Mouse (Mus musculus) midbrain, embryonic 15.5 days (tissue): ENCODE measurements at regions not wholly inside any gene's neighbourhood (a gene's known extent, or its start where the extent isn't known, plus 50 kb on each side); places are given as distances from the start of the nearest gene placed in this dataset.
A peak's percentile ranks its signal among the peaks of the same experiment; 100 is the strongest.

Experiments used
- ATAC-seq: fragments of 200-750 bp; cut with Nextera tagmentation; replicated peaks from 2 replicates; pipeline ENCODE4 v1.8.0; 2017; ENCODE audit warnings: moderate TSS enrichment
- H3K27ac ChIP-seq: fragments of 300-500 bp; sonication (generic); 2 replicates; pipeline ENCODE4 v1.5.1; 2015; ENCODE audit warnings: mild to moderate bottlenecking, inconsistent platforms
- H3K27me3 ChIP-seq: fragments of 300-500 bp; sonication (generic); replicated peaks from 2 replicates; pipeline ENCODE4 v1.6.1; 2015; ENCODE audit warnings: inconsistent platforms
- H3K36me3 ChIP-seq: fragments of 300-500 bp; sonication (generic); replicated peaks from 2 replicates; pipeline ENCODE4 v1.6.1; 2015; ENCODE audit warnings: inconsistent platforms
- H3K4me1 ChIP-seq: fragments of 300-500 bp; sonication (generic); 2 replicates; pipeline ENCODE4 v1.6.1; 2015; ENCODE audit warnings: inconsistent platforms
- H3K4me2 ChIP-seq: fragments of 300-500 bp; sonication (generic); 2 replicates; pipeline ENCODE4 v1.6.1; 2015; ENCODE audit warnings: inconsistent platforms, mild to moderate bottlenecking, moderate library complexity
- H3K4me3 ChIP-seq: fragments of 300-500 bp; sonication (generic); 2 replicates; pipeline ENCODE4 v1.5.1; 2015; ENCODE audit warnings: mild to moderate bottlenecking, inconsistent platforms
- H3K9ac ChIP-seq: fragments of 300-500 bp; sonication (generic); 2 replicates; pipeline ENCODE4 v1.6.1; 2015; ENCODE audit warnings: mild to moderate bottlenecking, inconsistent platforms
- H3K9me3 ChIP-seq: fragments of 300-500 bp; sonication (generic); 2 replicates; pipeline ENCODE4 v1.6.1; 2016; ENCODE audit warnings: inconsistent platforms
- WGBS: fragments of 180-500 bp; shearing (Covaris S2); methylation state at CpG from one replicate; pipeline ENCODE4 v1.1.7; 2015; ENCODE audit warnings: mixed read lengths; 5-methylcytosine and 5-hydroxymethylcytosine counted together

GRCm38 (mm10) chr7:35989456-35989855, 186.7 kb upstream of the Zfp507 start:
- ATAC-seq, result no peak
- Histone ChIP-seq H3K27me3 (no peaks in the 10 kb centered on the region), H3K4me3 (no peak overlapping the region)

GRCm38 (mm10) chr7:35988449-35989109, 185.8 kb upstream of the Zfp507 start:
- Histone ChIP-seq H3K9me3 (no peaks in the 10 kb centered on the region), H3K4me2 (no peak overlapping the region), H3K4me3 (no peak overlapping the region), H3K36me3 (no peaks in the 10 kb centered on the region), H3K27ac (no peak overlapping the region), H3K4me1 (no peaks in the 10 kb centered on the region), H3K27me3 (no peaks in the 10 kb centered on the region), H3K9ac (no peak overlapping the region)
- 73% methylated on average over 13 of the region's 13 CpGs for WGBS
- ATAC-seq, result no peak

More at GRCm38 (mm10) chr7:35989456-35989855, 186.7 kb upstream of the Zfp507 start:
- no peaks in the 10 kb centered on the region for H3K9me3 ChIP-seq
- H3K4me1 ChIP-seq, result no peaks in the 10 kb centered on the region
- WGBS, result 87% methylated on average over 8 of the region's 8 CpGs
- H3K4me2 ChIP-seq, result no peak overlapping the region
- no peaks in the 10 kb centered on the region for H3K36me3 ChIP-seq
- H3K9ac ChIP-seq, result no peak overlapping the region
- no peak overlapping the region for H3K27ac ChIP-seq

- H3K9ac ChIP-seq, result no peak overlapping the region
These were observed 175.2 kb upstream of the Zfp507 start for GRCm38 (mm10) chr7:35977986-35978385.

GRCm38 (mm10) chr7:35958731-35959130, 155.9 kb upstream of the Zfp507 start:
- Histone ChIP-seq H3K36me3 (no peaks in the 10 kb centered on the region), H3K27me3 (no peaks in the 10 kb centered on the region), H3K4me3 (no peak overlapping the region), H3K9me3 (no peaks in the 10 kb centered on the region), H3K4me2 (no peak overlapping the region), H3K27ac (no peak overlapping the region), H3K4me1 (no peaks in the 10 kb centered on the region), H3K9ac (no peak overlapping the region)
- no peak for ATAC-seq
- WGBS, result 20% methylated on average over 5 of the region's 5 CpGs

More at GRCm38 (mm10) chr7:35977986-35978385, 175.2 kb upstream of the Zfp507 start:
- no peaks in the 10 kb centered on the region for H3K9me3 ChIP-seq
- H3K4me2 ChIP-seq, result no peak overlapping the region
- no peak overlapping the region for H3K27ac ChIP-seq
- no peaks in the 10 kb centered on the region for H3K27me3 ChIP-seq
- no peaks in the 10 kb centered on the region for H3K36me3 ChIP-seq
- no peak for ATAC-seq
- no peaks in the 10 kb centered on the region for H3K4me1 ChIP-seq
- no peak overlapping the region for H3K4me3 ChIP-seq
- 90% methylated on average over 9 of the region's 9 CpGs for WGBS

- no peaks in the 10 kb centered on the region for H3K36me3 ChIP-seq
- H3K4me3 ChIP-seq, result no peak overlapping the region
- H3K4me2 ChIP-seq, result no peak overlapping the region
- H3K9me3 ChIP-seq, result no peaks in the 10 kb centered on the region
- 12% methylated on average over 2 of the region's 2 CpGs for WGBS
- no peaks in the 10 kb centered on the region for H3K27me3 ChIP-seq
- no peaks in the 10 kb centered on the region for H3K4me1 ChIP-seq
- no peak overlapping the region for H3K9ac ChIP-seq
- ATAC-seq, result no peak
- H3K27ac ChIP-seq, result no peak overlapping the region
These were observed 155.2 kb upstream of the Zfp507 start for GRCm38 (mm10) chr7:35958052-35958451.

- Histone ChIP-seq H3K27ac (no peak overlapping the region), H3K36me3 (no peaks in the 10 kb centered on the region), H3K4me2 (peak overlapping the region; percentile 44), H3K4me3 (no peak overlapping the region), H3K9ac (0 out of 2 replicates have a peak overlapping the region, but pooled peaks have one; percentile 9), H3K27me3 (no peaks in the 10 kb centered on the region), H3K9me3 (no peaks in the 10 kb centered on the region), H3K4me1 (peaks cover 14% of the 10 kb centered on the region)
- ATAC-seq, result no peak
- whole genome bisulfite sequencing, result 14% methylated on average over 6 of the region's 6 CpGs
These were observed 146.0 kb upstream of the Zfp507 start for GRCm38 (mm10) chr7:35948794-35949193.

- Histone ChIP-seq H3K4me2 (peak overlapping the region; percentile 44), H3K9ac (0 out of 2 replicates have a peak overlapping the region, but pooled peaks have one; percentile 9), H3K27ac (no peak overlapping the region), H3K4me1 (peaks cover 14% of the 10 kb centered on the region), H3K27me3 (no peaks in the 10 kb centered on the region), H3K4me3 (peak overlapping the region; percentile 5; the same call in 1 of the 2 replicates), H3K36me3 (no peaks in the 10 kb centered on the region), H3K9me3 (no peaks in the 10 kb centered on the region)
- under 1% methylated on average over 13 of the region's 13 CpGs for WGBS
- peak; percentile 78 for ATAC-seq
These were observed 145.6 kb upstream of the Zfp507 start for GRCm38 (mm10) chr7:35948389-35948788.

- no peak overlapping the region for H3K27ac ChIP-seq
- H3K9me3 ChIP-seq, result no peaks in the 10 kb centered on the region
- H3K27me3 ChIP-seq, result no peaks in the 10 kb centered on the region
- H3K4me3 ChIP-seq, result no peak overlapping the region
- H3K4me1 ChIP-seq, result peaks cover 5% of the 10 kb centered on the region; the same call in 1 of the 2 replicates
- ATAC-seq, result no peak
- 90% methylated on average over 3 of the region's 3 CpGs for WGBS
- no peak overlapping the region for H3K9ac ChIP-seq
- H3K36me3 ChIP-seq, result no peaks in the 10 kb centered on the region
- no peak overlapping the region for H3K4me2 ChIP-seq
These were observed 138.3 kb upstream of the Zfp507 start for GRCm38 (mm10) chr7:35941086-35941485.

GRCm38 (mm10) chr7:35938123-35938869, 135.5 kb upstream of the Zfp507 start:
- Histone ChIP-seq H3K4me2 (no peak overlapping the region), H3K4me1 (peaks cover 5% of the 10 kb centered on the region; the same call in 1 of the 2 replicates), H3K27ac (no peak overlapping the region), H3K9ac (no peak overlapping the region), H3K36me3 (no peaks in the 10 kb centered on the region), H3K27me3 (no peaks in the 10 kb centered on the region), H3K9me3 (no peaks in the 10 kb centered on the region), H3K4me3 (no peak overlapping the region)
- ATAC-seq, result no peak
- WGBS, result 40% methylated on average over 13 of the region's 13 CpGs

- H3K4me3 ChIP-seq, result no peak overlapping the region
- H3K27ac ChIP-seq, result no peak overlapping the region
- peaks cover 6% of the 10 kb centered on the region for H3K4me1 ChIP-seq
- H3K9me3 ChIP-seq, result no peaks in the 10 kb centered on the region
- WGBS, result 88% methylated on average over 4 of the region's 4 CpGs
- H3K27me3 ChIP-seq, result no peaks in the 10 kb centered on the region
- H3K9ac ChIP-seq, result no peak overlapping the region
- H3K4me2 ChIP-seq, result no peak overlapping the region
- no peaks in the 10 kb centered on the region for H3K36me3 ChIP-seq
- no peak for ATAC-seq
These were observed 123.9 kb upstream of the Zfp507 start for GRCm38 (mm10) chr7:35926749-35927148.

GRCm38 (mm10) chr7:35922582-35922981, 119.8 kb upstream of the Zfp507 start:
- no peak overlapping the region for H3K27ac ChIP-seq
- no peaks in the 10 kb centered on the region for H3K9me3 ChIP-seq
- peak overlapping the region; percentile 37 for H3K4me2 ChIP-seq
- no peaks in the 10 kb centered on the region for H3K36me3 ChIP-seq
- ATAC-seq, result no peak
- H3K27me3 ChIP-seq, result no peaks in the 10 kb centered on the region
- 34% methylated on average over 9 of the region's 9 CpGs for WGBS
- H3K4me3 ChIP-seq, result peak overlapping the region; percentile 0; the same call in 1 of the 2 replicates
- no peak overlapping the region for H3K9ac ChIP-seq
- H3K4me1 ChIP-seq, result peaks cover 14% of the 10 kb centered on the region

- H3K4me3 ChIP-seq, result no peak overlapping the region
- no peaks in the 10 kb centered on the region for H3K9me3 ChIP-seq
- H3K4me2 ChIP-seq, result no peak overlapping the region
- no peak for ATAC-seq
- no peaks in the 10 kb centered on the region for H3K27me3 ChIP-seq
- WGBS, result 32% methylated on average over 9 of the region's 9 CpGs
- H3K4me1 ChIP-seq, result peaks cover 14% of the 10 kb centered on the region
- no peak overlapping the region for H3K27ac ChIP-seq
- no peaks in the 10 kb centered on the region for H3K36me3 ChIP-seq
- H3K9ac ChIP-seq, result no peak overlapping the region
These were observed 118.1 kb upstream of the Zfp507 start for GRCm38 (mm10) chr7:35920884-35921283.
